Mouse (Mus musculus) layer of hippocampus, adult 18-20 months (tissue): ENCODE measurements around the gene Cnot11. TPM values are rescaled to one million over a fixed set of nuclear protein-coding genes. Genes with fewer than 3 reads are reported as not detected.

Experiments used
- DNase-seq, 2 experiments: peaks; one replicate each; pipeline ENCODE4 v3.0.0; 2022; ENCODE audit warnings: low spot score in 2 of 2
- total RNA-seq, 2 experiments: library from RNA; stranded (reverse); gene quantifications; 2 replicates each; pipeline ENCODE4 v1.2.3; 2021

The Cnot11 gene
- total RNA-seq, 2 experiments from 2014 or later = 22.7 to 22.9 TPM

- DNase-seq = no peak
These were observed 875 bp upstream of the Cnot11 start for GRCm38 (mm10) chr1:39533917-39534316.

GRCm38 (mm10) chr1:39535515-39536311 is 921 bp downstream of the Cnot11 start:
- peak; percentile 96 to 100 for DNase-seq

GRCm38 (mm10) chr1:39536701-39537100 is 1.9 kb downstream of the Cnot11 start:
- no peak for DNase-seq

DNA sequence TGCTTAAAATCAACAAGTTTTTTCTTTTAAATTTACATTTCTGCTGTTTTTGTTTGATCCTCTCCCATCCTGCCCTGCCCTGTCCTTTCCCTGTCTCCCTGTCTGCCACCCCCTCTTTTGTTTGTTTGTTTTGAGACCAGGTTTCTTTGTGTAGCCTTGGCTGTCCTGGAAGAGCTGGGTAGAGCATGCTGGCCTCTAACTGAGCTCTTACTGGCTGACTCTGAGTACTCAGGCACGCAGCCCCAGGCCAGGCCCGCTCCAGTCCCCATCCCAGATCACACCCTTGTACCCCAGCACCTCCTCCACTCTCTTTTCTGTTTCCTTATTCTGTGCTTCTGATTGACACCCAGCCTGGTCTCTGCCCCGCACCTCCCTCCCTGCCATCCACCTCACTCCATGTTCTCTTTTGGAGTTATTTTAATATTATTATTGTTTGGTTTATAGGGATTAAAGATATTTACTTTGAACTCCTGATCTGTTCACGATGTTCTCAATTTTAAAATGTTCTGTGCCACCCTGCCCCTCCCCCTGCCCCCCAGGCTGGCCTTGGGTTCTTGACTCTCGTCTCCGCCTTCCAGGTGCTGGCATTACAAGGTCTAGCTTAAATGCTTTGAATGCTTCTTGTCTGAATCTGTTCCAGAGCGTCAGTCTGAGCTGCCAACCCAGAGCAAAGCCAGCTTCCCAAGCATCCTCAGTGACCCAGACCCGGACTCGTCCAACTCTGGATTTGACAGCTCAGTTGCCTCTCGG is 3.0 kb downstream of the Cnot11 start:
- DNase-seq = no peak

GRCm38 (mm10) chr1:39540592-39540991 is 5.8 kb downstream of the Cnot11 start:
- DNase-seq = no peak

DNA sequence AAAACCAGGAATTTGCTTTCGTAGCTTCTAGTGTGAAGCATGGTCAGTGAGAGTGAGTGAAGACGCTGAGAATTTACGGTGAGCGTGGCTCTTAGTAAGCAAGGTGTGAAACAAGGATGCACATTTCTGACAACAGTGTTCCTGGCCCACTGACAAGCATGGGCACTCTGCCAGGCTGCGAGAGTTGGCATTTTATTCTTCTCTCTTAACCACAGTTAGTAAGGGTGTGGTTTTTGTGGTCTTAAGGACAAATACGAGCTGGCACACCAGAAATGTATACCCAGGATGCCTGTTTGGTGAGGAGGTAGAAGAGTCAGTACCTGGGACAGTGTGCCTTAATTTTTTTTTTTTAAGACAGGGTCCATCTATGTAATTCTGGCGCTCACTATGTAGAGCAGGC is 10.8 kb downstream of the Cnot11 start:
- no peak for DNase-seq

DNA sequence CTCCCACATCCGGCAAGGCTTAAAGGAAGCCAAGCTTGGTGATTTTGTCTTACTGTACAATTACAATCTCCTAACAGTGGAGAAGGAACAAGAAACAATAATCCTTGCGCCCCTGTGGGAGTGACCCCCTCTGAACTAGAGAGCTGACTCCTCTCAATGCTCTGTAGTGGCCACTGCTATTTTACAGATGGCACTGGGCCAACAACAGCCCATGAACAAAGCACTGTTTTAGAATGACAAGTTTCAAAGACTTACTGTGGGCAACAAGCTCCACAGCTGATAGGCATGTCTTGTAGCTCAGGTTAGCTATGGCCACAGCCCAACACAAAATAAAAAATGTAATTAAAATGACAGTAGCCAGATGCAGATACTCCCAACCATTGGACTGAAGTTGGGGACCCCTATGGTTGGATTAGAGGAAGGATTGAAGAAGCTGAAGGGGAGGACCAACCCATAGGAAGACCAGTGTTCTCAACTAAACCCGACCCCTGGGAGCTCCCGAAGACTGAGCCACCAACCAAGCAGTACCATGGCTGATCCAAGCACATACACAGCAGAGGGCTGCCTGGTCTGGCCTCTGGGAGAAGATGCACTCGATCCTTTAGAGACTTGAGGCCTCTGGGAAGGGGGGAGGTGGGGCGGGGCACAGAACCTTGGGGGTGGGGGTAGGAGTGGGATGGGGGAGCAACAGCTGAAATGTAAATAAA is 11.5 kb downstream of the Cnot11 start:
- DNase-seq = no peak

- no peak for DNase-seq
These were observed 12.4 kb downstream of the Cnot11 start for GRCm38 (mm10) chr1:39547238-39547637.

DNA sequence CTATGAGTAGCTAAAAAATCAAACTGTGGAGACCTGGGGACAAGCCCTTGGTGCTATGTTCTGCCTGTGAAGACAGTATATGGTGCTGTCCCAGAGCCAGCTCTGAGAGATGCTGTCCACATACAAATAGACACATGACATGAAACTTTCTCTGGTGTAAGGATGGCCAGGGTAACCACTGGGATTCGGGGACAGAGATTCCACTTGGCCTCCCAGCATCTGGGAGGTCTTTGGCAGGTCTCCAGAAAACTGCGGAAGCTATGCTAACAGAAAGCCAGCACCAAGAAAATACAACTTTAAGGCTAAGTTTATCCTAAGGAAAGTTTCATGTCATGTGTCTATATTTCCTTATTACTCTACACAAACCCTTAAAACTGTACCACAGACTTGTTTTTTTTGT is 15.0 kb downstream of the Cnot11 start:
- no peak for DNase-seq

DNA sequence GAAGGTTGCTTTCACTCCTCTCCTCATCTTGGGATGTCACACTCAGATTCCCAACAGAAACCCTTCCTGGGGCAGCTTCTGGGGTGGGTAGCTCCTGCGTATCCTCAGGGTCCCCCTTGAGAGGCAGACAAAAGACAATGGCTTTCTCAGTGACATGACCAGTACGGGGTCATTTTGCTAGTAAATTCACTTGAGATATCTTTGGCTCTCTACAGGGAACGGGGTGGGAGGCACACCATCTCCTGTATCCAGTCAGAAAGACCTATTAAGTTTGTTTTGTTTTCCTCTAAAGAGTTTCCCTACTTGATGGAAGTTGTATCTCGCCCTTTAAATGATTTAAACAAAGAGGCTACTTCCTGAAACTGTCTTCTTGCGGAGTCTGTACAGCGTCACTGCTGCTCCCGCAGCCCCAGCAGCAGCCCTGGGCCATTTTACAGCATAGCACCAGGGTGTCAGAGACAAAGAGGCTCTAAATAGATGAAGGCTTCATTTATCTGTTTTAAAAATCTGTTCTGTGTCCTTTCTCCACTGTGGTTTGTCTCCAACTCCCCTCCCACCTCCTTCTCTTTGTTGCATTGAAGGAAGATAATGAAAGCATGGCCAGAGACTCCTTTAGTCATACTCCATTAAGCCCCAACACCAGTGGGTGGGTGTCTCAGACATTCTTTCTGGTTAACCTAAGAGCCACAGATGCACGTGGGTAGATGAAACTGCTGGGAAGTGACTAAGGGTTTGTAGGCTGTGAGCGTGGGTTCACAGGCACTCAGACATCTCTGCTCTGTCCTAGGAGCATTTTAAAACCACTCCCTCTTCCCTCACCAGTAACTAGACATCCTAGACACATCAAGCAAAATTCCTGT is 21.0 kb downstream of the Cnot11 start:
- DNase-seq = peak; percentile 59 to 84

DNA sequence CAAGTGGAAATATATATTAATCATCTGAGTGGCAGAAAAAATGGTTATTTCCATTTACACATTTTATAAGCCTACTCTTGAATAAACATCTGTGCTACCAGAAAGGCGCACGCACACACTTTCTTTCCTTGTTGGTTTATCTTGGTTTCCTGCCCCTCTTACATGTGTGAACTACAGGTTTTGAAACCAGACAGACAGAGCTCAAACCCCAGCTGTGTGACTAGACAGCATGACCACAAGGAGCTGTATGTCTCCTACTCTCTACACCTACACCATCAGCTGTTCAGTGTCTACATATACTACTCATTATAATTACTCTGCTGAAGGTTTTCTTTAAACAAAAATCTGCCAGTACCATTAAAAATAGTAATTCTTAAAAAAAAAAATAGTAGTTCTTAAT is 24.2 kb downstream of the Cnot11 start:
- no peak for DNase-seq

DNA sequence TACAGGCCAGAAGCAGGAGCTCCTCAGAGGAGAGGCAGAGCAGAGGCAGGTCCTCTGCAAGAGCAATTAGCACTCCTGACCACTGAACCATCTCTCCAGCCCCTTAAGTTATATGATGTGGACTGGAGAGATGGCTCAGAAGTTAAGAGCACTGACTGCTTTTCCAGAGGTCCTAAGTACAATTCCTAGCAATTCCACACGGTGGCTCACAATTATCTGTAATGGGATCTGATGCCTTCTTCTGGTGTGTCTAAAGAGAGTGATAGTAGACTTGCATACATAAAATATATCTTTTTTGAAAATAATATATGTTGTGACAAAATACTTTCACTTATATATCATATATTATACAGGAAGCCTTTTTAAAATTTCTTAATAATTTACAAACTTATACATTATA is 27.1 kb downstream of the Cnot11 start:
- no peak for DNase-seq

DNA sequence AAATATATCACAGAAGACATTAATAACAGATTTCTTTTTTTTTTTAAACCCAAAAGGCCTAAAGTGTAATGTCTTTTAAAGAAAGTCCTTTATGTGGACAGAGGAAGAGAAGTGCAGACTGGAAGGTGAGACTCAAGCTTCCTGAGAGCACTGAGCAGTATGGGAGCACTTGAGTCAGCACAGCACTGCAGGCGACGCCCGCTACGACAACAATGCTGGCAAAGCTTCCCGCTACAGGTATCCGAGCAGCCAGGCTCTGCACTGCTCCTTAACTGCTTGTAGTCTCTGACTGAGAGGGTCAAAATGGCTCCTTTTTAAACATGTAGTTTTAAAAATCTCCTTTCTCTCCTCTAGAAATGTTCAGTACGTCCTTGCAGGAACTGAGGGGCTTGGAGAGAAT is 28.4 kb downstream of the Cnot11 start:
- no peak for DNase-seq

DNA sequence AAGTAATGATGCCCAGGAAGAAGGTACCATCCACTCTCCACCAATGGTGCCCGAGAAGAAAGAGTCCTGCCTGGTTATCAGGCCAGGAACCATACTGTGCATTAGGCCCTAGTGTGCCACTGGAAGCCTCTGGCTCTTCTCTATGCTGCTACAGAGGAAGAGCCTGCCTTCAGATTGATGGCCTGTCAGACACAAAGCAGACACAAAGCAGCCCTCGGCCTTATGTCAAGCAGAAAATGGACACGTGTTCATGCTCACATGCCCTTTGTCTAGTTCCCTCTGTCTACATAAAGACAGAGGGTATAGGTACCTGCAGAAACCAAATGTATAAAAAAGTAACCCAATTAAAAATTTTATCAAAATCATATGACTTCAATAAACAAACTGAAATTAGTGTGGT is 29.8 kb downstream of the Cnot11 start:
- no peak for DNase-seq

DNA sequence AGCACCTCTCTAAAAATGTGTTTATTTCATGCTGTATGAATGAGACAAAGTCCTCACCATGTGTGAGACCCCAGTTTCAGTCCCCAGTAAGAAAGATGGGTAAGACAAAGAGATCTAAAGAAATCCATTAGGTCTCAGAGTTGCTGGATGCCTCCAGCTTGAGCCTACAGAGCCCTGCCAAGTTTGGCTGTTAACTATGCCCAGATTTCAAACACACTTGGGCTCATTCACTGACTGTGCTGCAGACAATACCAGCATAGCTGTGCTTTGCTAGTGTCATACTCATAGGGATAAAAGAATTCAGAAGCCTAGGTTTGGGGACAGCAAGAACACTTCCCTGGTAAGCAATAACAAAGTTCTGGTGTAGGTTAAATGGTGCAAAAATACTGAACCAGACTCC is 33.3 kb downstream of the Cnot11 start:
- no peak for DNase-seq

- DNase-seq = no peak
These were observed 36.9 kb downstream of the Cnot11 start for GRCm38 (mm10) chr1:39571653-39572052.

- no peak for DNase-seq
These were observed 39.1 kb downstream of the Cnot11 start for GRCm38 (mm10) chr1:39573890-39574289.

GRCm38 (mm10) chr1:39575778-39576375 is 41.1 kb downstream of the Cnot11 start:
- no peak for DNase-seq

- DNase-seq = peak; percentile 54 to 76
These were observed 41.8 kb downstream of the Cnot11 start for GRCm38 (mm10) chr1:39576431-39577243.

DNA sequence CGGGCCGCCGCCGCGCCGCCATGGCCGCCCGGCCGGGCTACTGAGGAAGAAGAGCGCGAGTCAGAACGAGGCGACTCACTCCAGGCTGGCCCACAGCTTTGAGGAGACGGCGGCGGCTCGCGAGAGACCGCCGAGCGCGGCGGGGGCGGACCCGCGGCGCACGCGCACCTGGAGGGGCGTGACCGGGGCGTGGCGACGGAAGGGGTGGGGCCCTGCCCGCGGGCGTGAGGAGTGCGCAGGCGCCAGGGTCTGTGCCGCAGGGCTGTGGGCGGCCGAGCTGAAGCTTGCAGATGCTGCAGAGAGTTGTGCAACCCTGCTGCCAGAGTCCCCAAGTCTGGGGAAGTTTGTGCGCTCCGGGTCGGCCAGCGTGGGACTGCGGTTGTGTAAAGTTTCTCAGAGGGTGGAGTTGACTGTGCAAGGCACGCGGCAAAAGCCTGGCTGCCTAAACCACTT is 42.5 kb downstream of the Cnot11 start, which contains the start of gene Rnf149:
Gene Rnf149, minus strand, starts transcription at position 153 of the 453 bp plus-strand sequence.
- peak; percentile 95 to 97 for DNase-seq
